Mouse (Mus musculus) liver, embryonic 15.5 days (tissue): Measurements from ENCODE around the gene Zcchc3. TPM values are rescaled to one million over a fixed set of nuclear protein-coding genes. Genes with fewer than 3 reads are reported as not detected.
A peak's percentile ranks its signal among the peaks of the same experiment; 100 is the strongest.

ENCODE experiments used
- ATAC-seq: fragments of 200-750 bp; cut with Nextera tagmentation; 2 replicates; pipeline ENCODE4 v1.8.0; 2017; ENCODE audit warnings: moderate number of reproducible peaks, mild to moderate bottlenecking, moderate library complexity; ENCODE audit not compliant: insufficient read depth
- H3K27ac ChIP-seq: fragments of 300-500 bp; sonication (generic); replicated peaks from 2 replicates; pipeline ENCODE4 v1.5.1; 2015; ENCODE audit warnings: mild to moderate bottlenecking, inconsistent platforms
- H3K27me3 ChIP-seq: fragments of 300-500 bp; sonication (generic); 2 replicates; pipeline ENCODE4 v1.6.1; 2015; ENCODE audit warnings: mild to moderate bottlenecking, inconsistent platforms
- H3K36me3 ChIP-seq: fragments of 300-500 bp; sonication (generic); replicated peaks from 2 replicates; pipeline ENCODE4 v1.6.1; 2015; ENCODE audit warnings: moderate library complexity, mild to moderate bottlenecking, inconsistent platforms
- H3K4me1 ChIP-seq: fragments of 300-500 bp; sonication (generic); replicated peaks from 2 replicates; pipeline ENCODE4 v1.6.1; 2015; ENCODE audit warnings: inconsistent platforms
- H3K4me2 ChIP-seq: fragments of 300-500 bp; sonication (generic); 2 replicates; pipeline ENCODE4 v1.6.1; 2015; ENCODE audit warnings: moderate library complexity, mild to moderate bottlenecking, inconsistent platforms
- H3K4me3 ChIP-seq: fragments of 300-500 bp; sonication (generic); replicated peaks from 2 replicates; pipeline ENCODE4 v1.5.1; 2015; ENCODE audit warnings: mild to moderate bottlenecking, inconsistent platforms
- H3K9ac ChIP-seq: fragments of 300-500 bp; sonication (generic); 2 replicates; pipeline ENCODE4 v1.6.1; 2015; ENCODE audit warnings: moderate library complexity, mild to moderate bottlenecking, inconsistent platforms
- H3K9me3 ChIP-seq: fragments of 300-500 bp; sonication (generic); replicated peaks from 2 replicates; pipeline ENCODE4 v1.6.1; 2016; ENCODE audit warnings: inconsistent platforms
- WGBS: fragments of 180-500 bp; shearing (Covaris S2); methylation state at CpG from one replicate; pipeline ENCODE4 v1.1.7; 2015; ENCODE audit warnings: mixed read lengths; ENCODE audit not compliant: insufficient replicate concordance; 5-methylcytosine and 5-hydroxymethylcytosine counted together
- polyA plus RNA-seq: library from polyadenylated mRNA; unstranded; fragments of >200 nt; fragmentation: Nextera tagmentation; extraction: Ambion mirVana; gene quantifications from 2 replicates; pipeline ENCODE4 v1.2.1, GENCODE M21; 2015

The Zcchc3 gene
- polyA plus RNA-seq = 9.1 and 9.5 TPM in 2 replicates

DNA sequence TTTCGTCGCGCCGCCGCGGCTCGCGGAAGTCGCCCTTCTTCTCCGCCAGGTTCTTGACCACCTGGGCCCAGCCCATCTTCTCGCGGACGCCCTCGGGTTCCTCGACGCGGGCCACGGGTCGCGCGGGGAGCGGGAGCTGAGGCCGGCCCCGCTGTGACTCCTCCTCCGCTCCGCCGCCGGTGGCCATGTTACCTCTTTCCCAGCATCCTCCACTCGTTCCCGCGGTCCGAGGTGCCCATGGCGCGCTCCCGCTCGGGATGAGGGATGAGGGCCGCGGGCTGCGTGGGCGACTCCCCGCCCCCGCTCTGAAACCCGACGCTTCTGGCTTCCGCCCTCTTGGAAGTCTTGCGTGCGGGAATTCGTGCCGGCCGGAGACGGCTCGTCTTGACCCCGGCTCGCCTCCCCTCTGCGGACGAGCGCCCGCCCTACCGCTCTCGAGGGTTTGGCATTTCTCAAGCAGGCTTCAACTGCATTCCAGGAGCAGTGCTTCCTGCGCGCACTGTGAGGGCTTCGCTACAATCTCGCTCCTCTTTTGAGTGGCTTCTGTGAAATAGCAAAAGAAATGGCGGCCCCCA lies at the start of gene Zcchc3:
TSS of gene Zcchc3 (minus strand) at position 437 of the 575 bp plus-strand sequence.
- peak; percentile 76 for ATAC-seq
- H3K4me3 ChIP-seq = peak within 1 kb of the TSS; percentile 76
- H3K27me3 ChIP-seq = no peaks in the 10 kb centered on the region
- H3K4me1 ChIP-seq = peaks cover 50% of the 10 kb centered on the region
- peak within 1 kb of the TSS; percentile 90 for H3K27ac ChIP-seq
- H3K4me2 ChIP-seq = peak within 1 kb of the TSS; percentile 94
- H3K9ac ChIP-seq = peak within 1 kb of the TSS; percentile 79
- H3K36me3 ChIP-seq = no peaks in the 10 kb centered on the region
- WGBS = under 1% methylated on average over 65 of the region's 65 CpGs
- H3K9me3 ChIP-seq = 0 out of 2 replicates have a peak, but pooled peaks cover 3% of the 10 kb centered on the region

DNA sequence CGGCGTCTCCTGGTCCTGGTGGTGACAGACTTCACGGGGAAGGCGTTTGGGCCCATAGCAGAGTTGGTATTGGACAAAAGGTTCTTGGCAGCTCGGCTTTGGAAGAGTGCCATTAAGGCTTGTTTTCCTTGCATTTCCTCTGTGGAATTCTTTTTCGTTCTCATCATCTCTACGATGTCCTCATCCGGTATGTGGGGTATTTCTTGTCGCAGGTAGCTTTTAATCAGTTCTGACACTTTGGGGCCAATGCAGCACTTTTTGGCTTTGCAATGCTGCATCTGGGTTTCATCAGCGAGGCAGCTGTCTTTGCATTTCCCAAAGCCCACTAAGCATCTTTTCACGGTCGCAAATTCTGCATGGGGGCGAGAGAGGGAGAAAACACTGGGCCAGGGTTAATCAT lies 44.4 kb upstream of the Zcchc3 start:
- H3K4me1 ChIP-seq = no peaks in the 10 kb centered on the region
- no peaks in the 10 kb centered on the region for H3K36me3 ChIP-seq
- no peak overlapping the region for H3K27ac ChIP-seq
- no peaks in the 10 kb centered on the region for H3K9me3 ChIP-seq
- no peak overlapping the region for H3K4me3 ChIP-seq
- H3K27me3 ChIP-seq = 0 out of 2 replicates have a peak, but pooled peaks cover 3% of the 10 kb centered on the region
- ATAC-seq = no peak
- WGBS = 61% methylated on average over 13 of the region's 13 CpGs
- H3K9ac ChIP-seq = no peak overlapping the region
- no peak overlapping the region for H3K4me2 ChIP-seq

DNA sequence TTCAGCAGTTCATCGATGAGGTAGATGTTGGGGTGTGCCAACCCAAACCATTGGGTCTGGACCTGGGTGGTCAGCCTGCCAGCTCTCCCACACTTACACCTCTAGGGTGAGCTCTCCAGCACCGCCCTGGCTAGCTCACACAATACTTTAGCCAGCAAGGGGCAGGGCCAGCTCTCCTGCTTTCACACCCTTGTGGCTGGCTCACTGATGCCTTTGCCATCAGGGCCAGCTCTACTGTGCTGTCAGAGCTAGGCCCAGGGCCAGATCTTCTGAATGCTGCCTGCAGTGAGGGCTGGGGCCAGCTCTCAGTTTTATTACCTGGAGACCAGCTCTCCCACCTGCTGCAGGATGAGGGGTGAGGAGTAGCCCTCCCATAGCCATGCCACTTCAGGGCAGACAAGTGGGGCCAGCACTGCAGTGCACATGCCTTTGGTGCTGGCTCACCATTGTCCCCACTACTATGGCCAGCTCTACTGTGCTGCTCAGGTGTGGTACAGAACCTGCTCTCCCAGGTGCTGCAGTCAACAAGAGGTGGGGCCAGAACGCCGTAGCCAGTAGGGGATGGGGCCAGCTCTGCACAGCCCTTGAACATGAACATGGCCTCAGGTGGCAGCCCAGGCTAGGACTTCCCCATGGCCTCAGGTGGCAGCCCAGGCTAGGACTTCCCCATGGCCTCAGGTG lies 37.4 kb upstream of the Zcchc3 start:
- no peak overlapping the region for H3K4me2 ChIP-seq
- no peak overlapping the region for H3K4me3 ChIP-seq
- H3K27ac ChIP-seq = no peak overlapping the region
- H3K9ac ChIP-seq = no peak overlapping the region
- no peaks in the 10 kb centered on the region for H3K36me3 ChIP-seq
- ATAC-seq = no peak
- H3K27me3 ChIP-seq = 0 out of 2 replicates have a peak, but pooled peaks cover 3% of the 10 kb centered on the region
- H3K9me3 ChIP-seq = no peaks in the 10 kb centered on the region
- WGBS = 66% methylated on average over 4 of the region's 4 CpGs
- H3K4me1 ChIP-seq = no peaks in the 10 kb centered on the region

DNA sequence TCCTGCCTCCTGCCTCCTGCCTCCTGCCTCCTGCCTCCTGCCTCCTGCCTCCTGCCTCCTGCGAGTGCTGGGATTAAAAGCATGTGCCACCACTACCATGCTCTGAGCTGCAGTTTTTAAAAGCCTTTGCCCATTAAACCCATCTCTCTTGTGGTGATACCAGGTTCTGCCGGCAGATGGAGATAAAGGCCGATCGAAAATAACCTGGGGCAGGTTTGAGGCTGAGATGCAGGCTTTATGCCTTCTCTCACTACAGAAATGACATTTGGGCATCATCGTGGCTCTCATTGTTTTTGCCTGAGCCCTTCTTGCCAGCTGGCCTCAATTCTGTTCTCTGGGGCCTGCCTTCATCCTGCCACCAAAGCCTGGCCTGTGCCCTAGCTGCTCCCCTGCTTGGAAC lies 35.4 kb upstream of the Zcchc3 start:
- H3K4me1 ChIP-seq = 0 out of 2 replicates have a peak, but pooled peaks cover 2% of the 10 kb centered on the region
- H3K9me3 ChIP-seq = no peaks in the 10 kb centered on the region
- H3K9ac ChIP-seq = no peak overlapping the region
- no peaks in the 10 kb centered on the region for H3K36me3 ChIP-seq
- 0 out of 2 replicates have a peak, but pooled peaks cover 3% of the 10 kb centered on the region for H3K27me3 ChIP-seq
- 4% methylated on average over 5 of the region's 5 CpGs for WGBS
- no peak for ATAC-seq
- no peak overlapping the region for H3K4me2 ChIP-seq
- H3K27ac ChIP-seq = no peak overlapping the region
- no peak overlapping the region for H3K4me3 ChIP-seq

DNA sequence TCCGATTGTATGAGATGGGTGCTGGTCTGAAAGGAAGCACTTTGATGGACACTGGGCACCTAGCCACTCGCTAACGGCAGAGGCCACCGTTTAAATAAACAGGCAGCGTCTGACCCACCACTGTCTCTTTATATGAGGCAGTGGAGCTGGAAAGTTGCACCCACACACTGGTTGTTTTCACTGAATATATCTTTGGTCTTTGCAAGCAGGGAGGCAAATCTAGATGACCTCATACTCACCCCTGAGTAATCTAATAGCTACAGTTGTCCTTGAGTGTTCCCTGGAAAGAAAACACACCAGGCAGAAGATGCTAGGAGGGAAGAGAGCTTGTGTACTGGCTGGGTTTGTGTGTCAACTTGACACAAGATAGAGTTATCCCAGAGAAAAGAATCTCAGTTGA lies 32.6 kb upstream of the Zcchc3 start:
- H3K4me2 ChIP-seq = no peak overlapping the region
- no peak overlapping the region for H3K27ac ChIP-seq
- 0 out of 2 replicates have a peak, but pooled peaks cover 2% of the 10 kb centered on the region for H3K4me1 ChIP-seq
- H3K9me3 ChIP-seq = no peaks in the 10 kb centered on the region
- 0 out of 2 replicates have a peak, but pooled peaks cover 3% of the 10 kb centered on the region for H3K27me3 ChIP-seq
- 56% methylated on average over 5 of the region's 5 CpGs for WGBS
- no peaks in the 10 kb centered on the region for H3K36me3 ChIP-seq
- no peak overlapping the region for H3K9ac ChIP-seq
- no peak for ATAC-seq
- no peak overlapping the region for H3K4me3 ChIP-seq

DNA sequence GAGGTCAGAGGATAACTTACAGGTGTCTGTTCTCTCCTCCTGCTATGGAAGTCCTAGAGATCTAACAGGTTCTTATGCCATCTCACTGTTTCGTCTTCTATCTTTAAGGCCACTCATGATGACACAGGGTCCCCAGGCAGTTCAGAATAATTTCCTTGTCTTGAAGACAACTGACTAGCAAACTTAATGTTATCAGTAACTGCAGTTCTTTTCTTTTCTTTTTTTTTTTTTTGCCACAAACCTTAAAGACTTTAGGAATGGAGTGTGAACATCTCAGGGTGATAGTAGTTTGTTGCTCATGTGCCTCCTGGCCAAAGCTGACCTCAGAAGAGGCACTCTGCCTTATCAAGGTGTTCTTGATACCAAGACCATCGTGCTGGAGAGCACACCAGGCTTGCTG lies 31.8 kb upstream of the Zcchc3 start:
- Histone ChIP-seq H3K9me3 (no peaks in the 10 kb centered on the region), H3K27ac (no peak overlapping the region), H3K4me1 (0 out of 2 replicates have a peak, but pooled peaks cover 2% of the 10 kb centered on the region), H3K36me3 (no peaks in the 10 kb centered on the region), H3K9ac (no peak overlapping the region), H3K4me3 (no peak overlapping the region), H3K27me3 (no peaks in the 10 kb centered on the region), H3K4me2 (no peak overlapping the region)
- WGBS = 9% methylated on average over 2 of the region's 2 CpGs
- ATAC-seq = no peak; the same call in 1 of the 2 replicates

DNA sequence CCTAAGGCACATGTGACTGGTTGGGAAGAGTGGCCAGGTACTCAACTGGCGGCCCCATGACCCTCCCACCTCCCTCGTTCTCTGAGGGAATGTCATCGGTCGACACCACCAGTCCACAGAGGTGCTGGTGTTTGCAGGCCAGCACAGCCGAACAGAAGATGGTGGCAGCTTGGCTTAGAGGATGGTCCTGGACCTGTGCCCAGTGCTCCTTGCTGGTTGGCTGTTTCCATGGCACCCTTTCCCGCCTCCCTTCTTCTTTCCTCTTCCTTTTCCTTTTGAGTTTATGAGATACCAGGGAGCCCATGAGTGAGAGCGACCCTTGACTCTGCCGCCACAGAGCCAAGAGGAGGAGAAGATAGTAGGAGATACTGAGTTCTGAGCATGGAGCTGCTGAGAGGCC lies 28.5 kb upstream of the Zcchc3 start:
- ATAC-seq = no peak
- Histone ChIP-seq H3K4me3 (no peak overlapping the region), H3K4me2 (no peak overlapping the region), H3K27ac (no peak overlapping the region), H3K4me1 (0 out of 2 replicates have a peak, but pooled peaks cover 2% of the 10 kb centered on the region), H3K36me3 (no peaks in the 10 kb centered on the region), H3K9ac (no peak overlapping the region), H3K9me3 (no peaks in the 10 kb centered on the region), H3K27me3 (no peaks in the 10 kb centered on the region)
- 76% methylated on average over 8 of the region's 8 CpGs for WGBS

DNA sequence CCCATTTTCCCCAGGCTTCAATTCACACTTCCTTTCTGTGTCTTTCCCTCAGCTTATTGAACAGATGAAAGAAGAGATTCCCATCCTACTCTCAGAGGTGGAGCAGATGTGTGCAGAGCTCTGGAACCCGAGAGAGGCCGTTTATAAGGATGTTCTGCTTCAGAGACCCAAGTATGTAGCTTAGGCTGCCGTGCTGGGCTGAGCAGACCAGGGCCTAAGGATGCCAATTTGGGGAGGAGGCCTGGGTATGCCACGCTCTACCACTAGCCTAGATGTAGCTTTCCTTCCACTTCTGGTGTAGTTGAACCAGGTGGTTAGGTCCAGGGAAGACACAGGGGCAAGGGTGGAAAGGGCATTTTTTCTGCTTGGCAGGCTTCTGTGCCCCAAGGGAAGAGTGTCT lies 27.5 kb upstream of the Zcchc3 start:
- Histone ChIP-seq H3K4me1 (peaks cover 6% of the 10 kb centered on the region), H3K4me3 (no peak overlapping the region), H3K27me3 (no peaks in the 10 kb centered on the region), H3K9me3 (no peaks in the 10 kb centered on the region), H3K36me3 (no peaks in the 10 kb centered on the region), H3K4me2 (no peak overlapping the region), H3K9ac (no peak overlapping the region), H3K27ac (no peak overlapping the region)
- WGBS = 68% methylated on average over 4 of the region's 4 CpGs
- ATAC-seq = no peak

DNA sequence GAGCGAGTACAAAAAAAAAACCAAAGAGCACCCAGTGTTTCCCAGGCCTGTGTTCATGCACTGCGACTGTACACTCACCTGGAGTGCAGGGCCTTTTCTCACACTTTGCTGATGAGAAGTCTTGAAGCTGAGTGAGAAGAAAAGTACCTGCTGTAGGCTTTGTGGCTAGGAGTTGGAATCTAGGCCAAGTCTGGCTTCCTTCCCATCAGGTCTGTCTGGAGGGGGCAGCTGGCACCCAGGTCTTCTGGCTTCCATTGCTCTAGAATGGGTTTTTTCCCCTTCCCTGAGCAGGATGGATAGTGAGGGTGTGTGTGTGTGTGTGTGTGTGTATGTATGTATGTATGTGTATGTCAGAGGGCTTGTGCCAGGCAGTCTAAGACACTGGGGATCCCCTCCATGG lies 25.0 kb upstream of the Zcchc3 start:
- H3K27ac ChIP-seq = no peak overlapping the region
- no peaks in the 10 kb centered on the region for H3K9me3 ChIP-seq
- H3K4me1 ChIP-seq = peaks cover 9% of the 10 kb centered on the region
- no peaks in the 10 kb centered on the region for H3K27me3 ChIP-seq
- ATAC-seq = no peak
- WGBS = 66% methylated on average over 2 of the region's 2 CpGs
- H3K9ac ChIP-seq = no peak overlapping the region
- H3K36me3 ChIP-seq = no peaks in the 10 kb centered on the region
- H3K4me2 ChIP-seq = no peak overlapping the region
- H3K4me3 ChIP-seq = no peak overlapping the region

DNA sequence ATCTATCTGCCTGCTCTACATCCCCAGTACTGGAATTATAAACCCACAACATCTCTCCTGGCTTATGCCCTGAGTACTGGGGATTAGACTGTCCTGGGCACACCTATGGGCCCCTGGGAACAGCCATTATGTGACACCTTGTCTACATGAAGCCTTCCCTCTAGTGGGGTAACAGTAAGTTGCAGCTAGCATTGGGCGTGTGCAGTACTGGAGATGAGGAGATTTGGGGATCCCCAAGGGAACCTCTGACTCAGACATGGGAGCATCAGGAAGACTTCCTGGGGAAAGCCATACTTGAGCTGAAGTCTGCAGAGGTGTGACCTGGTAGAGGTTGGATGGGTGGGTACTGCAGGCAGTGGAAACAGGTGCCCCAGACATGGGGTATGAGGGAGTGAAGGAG lies 24.1 kb upstream of the Zcchc3 start:
- Histone ChIP-seq H3K9ac (no peak overlapping the region), H3K27me3 (no peaks in the 10 kb centered on the region), H3K36me3 (no peaks in the 10 kb centered on the region), H3K4me3 (no peak overlapping the region), H3K4me1 (peaks cover 9% of the 10 kb centered on the region), H3K4me2 (no peak overlapping the region), H3K27ac (no peak overlapping the region), H3K9me3 (no peaks in the 10 kb centered on the region)
- no peak for ATAC-seq
- WGBS = 59% methylated on average over 1 of the region's 1 CpGs

DNA sequence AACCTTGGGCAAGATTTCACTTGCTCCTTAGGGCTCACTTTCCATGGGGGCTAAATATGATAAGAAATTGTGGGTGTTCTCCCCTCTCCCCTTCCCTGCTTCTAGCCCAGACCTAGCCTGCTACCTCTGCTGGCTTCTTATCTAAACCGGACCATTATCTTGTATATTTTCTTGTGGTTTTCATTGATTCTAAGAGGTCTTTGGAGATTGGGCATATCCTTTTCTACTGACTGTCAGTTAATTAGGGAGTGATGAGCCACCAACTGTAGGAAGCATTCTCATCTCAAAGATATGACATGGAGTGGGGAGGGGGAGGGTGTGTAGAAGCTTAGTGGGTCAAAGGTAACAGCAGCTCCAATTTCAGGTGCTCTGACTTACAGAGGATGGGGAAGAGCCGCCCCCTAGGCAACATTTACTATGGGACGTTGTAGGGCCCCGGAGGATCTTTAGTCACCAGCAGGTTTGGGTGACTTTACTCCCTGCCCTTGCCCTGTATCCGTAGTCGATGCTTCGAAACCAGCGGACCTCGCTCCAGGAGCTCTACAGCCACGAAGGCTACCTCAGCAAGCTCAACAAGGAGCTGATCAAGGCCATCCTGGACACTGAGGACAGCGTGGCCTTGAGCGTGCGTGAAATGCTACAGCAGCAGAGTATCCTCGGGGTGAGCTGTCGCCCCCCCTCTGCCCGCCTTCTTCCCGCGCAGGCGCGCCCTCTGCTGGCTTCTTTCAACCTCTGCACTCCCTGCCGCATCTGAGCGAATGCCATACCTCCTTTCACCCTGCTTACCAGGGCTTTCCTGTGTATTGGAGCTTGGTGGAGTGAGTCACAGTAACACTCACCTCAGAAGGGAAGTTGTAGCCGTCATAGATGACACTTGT lies 22.4 kb upstream of the Zcchc3 start:
- Histone ChIP-seq H3K27me3 (no peaks in the 10 kb centered on the region), H3K4me1 (peaks cover 9% of the 10 kb centered on the region), H3K4me2 (peak overlapping the region; percentile 77), H3K27ac (no peak overlapping the region), H3K9me3 (no peaks in the 10 kb centered on the region), H3K9ac (0 out of 2 replicates have a peak overlapping the region, but pooled peaks have one; percentile 32), H3K36me3 (no peaks in the 10 kb centered on the region), H3K4me3 (peak overlapping the region; percentile 46)
- ATAC-seq = peak; percentile 60; the same call in 1 of the 2 replicates
- WGBS = 2% methylated on average over 23 of the region's 23 CpGs
